Mouse (Mus musculus): ENCODE results near the gene Tbc1d15. TPM values are rescaled to one million over a fixed set of nuclear protein-coding genes. Genes with fewer than 3 reads are reported as not detected.

Gene Tbc1d15
- total and polyA plus RNA-seq, 2 experiments from 2014 or later = 11.3 to 29.7 TPM

GRCm38 (mm10) chr10:115175591-115175991 lies 75.7 kb downstream of the Tbc1d15 start:
- H3K27me3 ChIP-seq (ENCODE audit: control insufficient read depth, insufficient read depth, low read length) = no peaks in the 10 kb centered on the region
- TF ChIP-seq CTCF (IDR thresholded peaks at IDR 0.05; ENCODE audit: low read depth) = no peak
- no peak for TF ChIP-seq EP300 (IDR thresholded peaks at IDR 0.05; ENCODE audit: low read depth)
- no peaks in the 10 kb centered on the region for H3K4me1 ChIP-seq (ENCODE audit: control insufficient read depth, insufficient read depth)
- 51% methylated on average over 12 of the region's 12 CpGs for WGBS
- no peaks in the 10 kb centered on the region for H3K36me3 ChIP-seq (replicated peaks; ENCODE audit: control insufficient read depth, insufficient read depth, low read length)
- no peak overlapping the region for H3K4me3 ChIP-seq (ENCODE audit: low read depth, low read length)
- no peak for ATAC-seq (ENCODE audit: insufficient read depth, low read depth)
- no peak overlapping the region for H3K27ac ChIP-seq (ENCODE audit: low read depth)
- no peaks in the 10 kb centered on the region for H3K9me3 ChIP-seq (replicated peaks; ENCODE audit: control insufficient read depth, low read length)
- H3K9ac ChIP-seq (replicated peaks; ENCODE audit: low read depth, low read length) = no peak overlapping the region
- no peak overlapping the region for H3K4me2 ChIP-seq (ENCODE audit: low read depth, low read length)
- no peak for DNase-seq (ENCODE audit: low spot score)

GRCm38 (mm10) chr10:115173336-115173735 lies 77.9 kb downstream of the Tbc1d15 start:
- Histone ChIP-seq H3K36me3 (replicated peaks; ENCODE audit: control insufficient read depth, insufficient read depth, low read length) (no peaks in the 10 kb centered on the region), H3K4me1 (ENCODE audit: control insufficient read depth, insufficient read depth) (no peaks in the 10 kb centered on the region), H3K9me3 (replicated peaks; ENCODE audit: control insufficient read depth, low read length) (no peaks in the 10 kb centered on the region), H3K27ac (ENCODE audit: low read depth) (no peak overlapping the region), H3K4me2 (ENCODE audit: low read depth, low read length) (no peak overlapping the region), H3K9ac (replicated peaks; ENCODE audit: low read depth, low read length) (no peak overlapping the region), H3K4me3 (ENCODE audit: low read depth, low read length) (no peak overlapping the region), H3K27me3 (ENCODE audit: control insufficient read depth, insufficient read depth, low read length) (no peaks in the 10 kb centered on the region)
- DNase-seq (ENCODE audit: low spot score) = no peak
- no peak for ATAC-seq (ENCODE audit: insufficient read depth, low read depth)
- WGBS = 58% methylated on average over 10 of the region's 10 CpGs
- TF ChIP-seq EP300 (IDR thresholded peaks at IDR 0.05; ENCODE audit: low read depth) (no peak), CTCF (IDR thresholded peaks at IDR 0.05; ENCODE audit: low read depth) (no peak)

GRCm38 (mm10) chr10:115171351-115171818 lies 79.9 kb downstream of the Tbc1d15 start:
- no peak overlapping the region for H3K27ac ChIP-seq (ENCODE audit: low read depth)
- 28% methylated on average over 8 of the region's 8 CpGs for WGBS
- ATAC-seq (ENCODE audit: insufficient read depth, low read depth) (no peak), DNase-seq (ENCODE audit: low spot score) (no peak)
- no peak overlapping the region for H3K4me2 ChIP-seq (ENCODE audit: low read depth, low read length)
- no peak overlapping the region for H3K9ac ChIP-seq (replicated peaks; ENCODE audit: low read depth, low read length)
- H3K36me3 ChIP-seq (replicated peaks; ENCODE audit: control insufficient read depth, insufficient read depth, low read length) = no peaks in the 10 kb centered on the region
- no peak overlapping the region for H3K4me3 ChIP-seq (ENCODE audit: low read depth, low read length)
- TF ChIP-seq EP300 (IDR thresholded peaks at IDR 0.05; ENCODE audit: low read depth) = no peak
- no peak for TF ChIP-seq CTCF (IDR thresholded peaks at IDR 0.05; ENCODE audit: low read depth)
- no peaks in the 10 kb centered on the region for H3K9me3 ChIP-seq (replicated peaks; ENCODE audit: control insufficient read depth, low read length)
- no peaks in the 10 kb centered on the region for H3K27me3 ChIP-seq (ENCODE audit: control insufficient read depth, insufficient read depth, low read length)
- H3K4me1 ChIP-seq (ENCODE audit: control insufficient read depth, insufficient read depth) = no peaks in the 10 kb centered on the region

- no peak overlapping the region for H3K9ac ChIP-seq (replicated peaks; ENCODE audit: low read depth, low read length)
- H3K9me3 ChIP-seq (replicated peaks; ENCODE audit: control insufficient read depth, low read length) = no peaks in the 10 kb centered on the region
- no peak overlapping the region for H3K27ac ChIP-seq (ENCODE audit: low read depth)
- 72% methylated on average over 7 of the region's 7 CpGs for WGBS
- H3K27me3 ChIP-seq (ENCODE audit: control insufficient read depth, insufficient read depth, low read length) = no peaks in the 10 kb centered on the region
- H3K4me1 ChIP-seq (ENCODE audit: control insufficient read depth, insufficient read depth) = no peaks in the 10 kb centered on the region
- TF ChIP-seq EP300 (IDR thresholded peaks at IDR 0.05; ENCODE audit: low read depth) = no peak
- TF ChIP-seq CTCF (IDR thresholded peaks at IDR 0.05; ENCODE audit: low read depth) = no peak
- DNase-seq (ENCODE audit: low spot score) (no peak), ATAC-seq (ENCODE audit: insufficient read depth, low read depth) (no peak)
- H3K4me2 ChIP-seq (ENCODE audit: low read depth, low read length) = no peak overlapping the region
- no peak overlapping the region for H3K4me3 ChIP-seq (ENCODE audit: low read depth, low read length)
- no peaks in the 10 kb centered on the region for H3K36me3 ChIP-seq (replicated peaks; ENCODE audit: control insufficient read depth, insufficient read depth, low read length)
Measured at GRCm38 (mm10) chr10:115170496-115171350, 80.5 kb downstream of the Tbc1d15 start.

- TF ChIP-seq CTCF (IDR thresholded peaks at IDR 0.05; ENCODE audit: low read depth) (no peak), EP300 (IDR thresholded peaks at IDR 0.05; ENCODE audit: low read depth) (no peak)
- no peak overlapping the region for H3K4me2 ChIP-seq (ENCODE audit: low read depth, low read length)
- H3K27me3 ChIP-seq (ENCODE audit: control insufficient read depth, insufficient read depth, low read length) = no peaks in the 10 kb centered on the region
- no peaks in the 10 kb centered on the region for H3K36me3 ChIP-seq (replicated peaks; ENCODE audit: control insufficient read depth, insufficient read depth, low read length)
- no peaks in the 10 kb centered on the region for H3K9me3 ChIP-seq (replicated peaks; ENCODE audit: control insufficient read depth, low read length)
- no peak overlapping the region for H3K9ac ChIP-seq (replicated peaks; ENCODE audit: low read depth, low read length)
- no peaks in the 10 kb centered on the region for H3K4me1 ChIP-seq (ENCODE audit: control insufficient read depth, insufficient read depth)
- H3K4me3 ChIP-seq (ENCODE audit: low read depth, low read length) = no peak overlapping the region
- ATAC-seq (ENCODE audit: insufficient read depth, low read depth) (no peak), DNase-seq (ENCODE audit: low spot score) (no peak)
- 30% methylated on average over 9 of the region's 9 CpGs for WGBS
- H3K27ac ChIP-seq (ENCODE audit: low read depth) = no peak overlapping the region
Measured at GRCm38 (mm10) chr10:115169410-115169809, 81.9 kb downstream of the Tbc1d15 start.

All from heart, postnatal 0 days (tissue).